Mouse (Mus musculus) limb, embryonic 15.5 days (tissue): ENCODE measurements at regions not wholly inside any gene's neighbourhood (a gene's known extent, or its start where the extent isn't known, plus 50 kb on each side); places are given as distances from the start of the nearest gene placed in this dataset.

Experiments
- ATAC-seq: fragments of 200-750 bp; cut with Nextera tagmentation; 2 replicates; pipeline ENCODE4 v1.8.0; 2017; ENCODE audit warnings: low read depth, moderate TSS enrichment; ENCODE audit not compliant: insufficient number of reproducible peaks, low FRiP score, low TSS enrichment
- H3K27ac ChIP-seq: fragments of 300-500 bp; sonication (generic); 2 replicates; pipeline ENCODE4 v1.5.1; 2015; ENCODE audit warnings: moderate library complexity, mild to moderate bottlenecking, inconsistent platforms
- H3K27me3 ChIP-seq: fragments of 300-500 bp; sonication (generic); 2 replicates; pipeline ENCODE4 v1.6.1; 2015; ENCODE audit warnings: inconsistent platforms
- H3K36me3 ChIP-seq: fragments of 300-500 bp; sonication (generic); 2 replicates; pipeline ENCODE4 v1.6.1; 2015; ENCODE audit warnings: inconsistent platforms
- H3K4me1 ChIP-seq: fragments of 300-500 bp; sonication (generic); 2 replicates; pipeline ENCODE4 v1.6.1; 2015; ENCODE audit warnings: inconsistent platforms
- H3K4me2 ChIP-seq: fragments of 300-500 bp; sonication (generic); 2 replicates; pipeline ENCODE4 v1.6.1; 2015; ENCODE audit warnings: mild to moderate bottlenecking, inconsistent platforms
- H3K4me3 ChIP-seq: fragments of 300-500 bp; sonication (generic); 2 replicates; pipeline ENCODE4 v1.5.1; 2015; ENCODE audit warnings: mild to moderate bottlenecking, inconsistent platforms
- H3K9ac ChIP-seq: fragments of 300-500 bp; sonication (generic); 2 replicates; pipeline ENCODE4 v1.6.1; 2015; ENCODE audit warnings: inconsistent platforms
- H3K9me3 ChIP-seq: fragments of 300-500 bp; sonication (generic); 2 replicates; pipeline ENCODE4 v1.6.1; 2016; ENCODE audit warnings: inconsistent platforms
- WGBS: fragments of 180-500 bp; shearing (Covaris S2); methylation state at CpG from one replicate; pipeline ENCODE4 v1.1.7; 2015; 5-methylcytosine and 5-hydroxymethylcytosine counted together

DNA sequence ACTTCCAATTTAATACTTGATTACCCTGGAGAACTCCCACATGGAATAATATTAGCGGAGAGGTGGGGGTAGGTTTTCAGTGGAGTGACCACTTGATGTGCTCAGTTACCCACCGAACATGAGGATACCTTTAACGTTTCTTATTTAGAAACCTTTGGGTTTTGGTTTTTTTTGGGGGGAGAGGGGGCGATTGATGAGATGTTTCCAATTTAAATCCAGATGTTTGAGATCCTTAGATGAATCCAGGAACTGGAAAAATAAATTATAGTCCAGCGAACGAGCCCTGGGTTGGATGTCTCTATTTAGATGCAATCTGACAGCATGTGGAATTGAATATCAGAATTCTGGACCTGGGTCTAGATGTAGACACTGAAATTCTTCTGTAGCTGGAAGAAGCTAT lies 393.4 kb downstream of the Cd83 start:
- WGBS: 53% methylated on average over 6 of the region's 6 CpGs
- Histone ChIP-seq H3K4me1 (peaks cover 15% of the 10 kb centered on the region), H3K9ac (no peak overlapping the region), H3K4me3 (no peak overlapping the region), H3K4me2 (no peak overlapping the region), H3K9me3 (no peaks in the 10 kb centered on the region), H3K36me3 (no peaks in the 10 kb centered on the region), H3K27ac (no peak overlapping the region), H3K27me3 (no peaks in the 10 kb centered on the region)
- no peak for ATAC-seq

GRCm38 (mm10) chr13:44180384-44180783 lies 395.8 kb downstream of the Cd83 start:
- Histone ChIP-seq H3K4me1 (peaks cover 9% of the 10 kb centered on the region; the same call in 1 of the 2 replicates), H3K4me3 (no peak overlapping the region), H3K9me3 (no peaks in the 10 kb centered on the region), H3K27ac (no peak overlapping the region), H3K4me2 (no peak overlapping the region), H3K27me3 (no peaks in the 10 kb centered on the region), H3K9ac (no peak overlapping the region), H3K36me3 (no peaks in the 10 kb centered on the region)
- 84% methylated on average over 3 of the region's 3 CpGs for WGBS
- no peak for ATAC-seq

DNA sequence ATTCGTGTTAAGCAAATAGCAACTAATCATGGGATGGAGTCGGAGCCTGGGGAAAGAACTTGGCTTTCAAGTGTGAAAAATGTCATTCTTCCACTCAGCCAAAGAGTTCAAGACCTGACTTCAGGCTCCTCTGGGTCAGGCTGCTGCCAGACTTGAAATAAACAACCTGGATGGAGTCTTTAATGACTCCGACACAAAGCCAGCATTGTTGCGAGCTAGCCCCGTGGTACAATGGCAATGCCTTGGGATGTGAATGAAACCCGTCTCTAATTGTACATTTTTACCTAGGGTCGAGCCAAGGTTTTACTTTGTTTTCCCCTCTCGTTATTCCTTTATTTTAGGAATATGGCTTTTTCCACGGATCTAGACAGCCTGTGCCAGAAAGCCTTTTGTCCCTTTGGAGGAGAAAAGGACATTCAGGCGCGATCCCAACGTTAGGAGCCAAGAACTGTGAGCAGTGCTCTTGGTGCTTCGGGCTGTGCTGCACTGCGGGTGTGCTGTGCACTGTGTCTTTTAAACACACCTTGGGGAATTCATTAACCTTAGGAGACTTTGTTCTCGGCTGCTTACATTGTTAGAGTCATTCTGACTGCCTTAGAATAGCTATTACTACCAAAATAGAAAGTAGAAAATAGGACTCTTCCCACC lies 398.1 kb downstream of the Cd83 start:
- ATAC-seq: no peak
- no peak overlapping the region for H3K9ac ChIP-seq
- WGBS: 33% methylated on average over 15 of the region's 15 CpGs
- no peak overlapping the region for H3K4me2 ChIP-seq
- H3K36me3 ChIP-seq: no peaks in the 10 kb centered on the region
- H3K4me1 ChIP-seq: 0 out of 2 replicates have a peak, but pooled peaks cover 3% of the 10 kb centered on the region
- no peaks in the 10 kb centered on the region for H3K27me3 ChIP-seq
- no peak overlapping the region for H3K27ac ChIP-seq
- H3K9me3 ChIP-seq: no peaks in the 10 kb centered on the region
- no peak overlapping the region for H3K4me3 ChIP-seq

DNA sequence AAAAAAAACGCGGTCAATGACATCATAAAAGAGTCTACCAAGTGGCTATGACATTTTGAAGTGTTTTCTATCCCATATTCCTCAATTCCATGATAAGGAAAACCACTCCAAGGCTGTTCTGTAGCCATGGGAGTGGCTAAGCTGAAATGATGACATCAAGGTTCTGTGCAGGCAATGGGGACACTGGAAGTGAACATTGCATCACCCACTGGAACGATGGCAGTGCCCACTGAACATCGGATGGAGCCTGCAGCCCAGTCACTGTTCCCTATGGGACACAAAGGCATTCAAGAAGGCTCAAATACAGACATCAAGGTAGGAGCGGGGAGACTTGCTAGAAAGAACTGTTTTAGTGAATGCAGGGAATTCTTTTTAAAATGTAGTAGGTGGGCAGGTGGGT lies 410.8 kb downstream of the Cd83 start:
- no peak overlapping the region for H3K9ac ChIP-seq
- no peaks in the 10 kb centered on the region; the same call in 1 of the 2 replicates for H3K4me1 ChIP-seq
- H3K4me2 ChIP-seq: no peak overlapping the region
- no peak overlapping the region for H3K27ac ChIP-seq
- no peaks in the 10 kb centered on the region for H3K36me3 ChIP-seq
- ATAC-seq: no peak
- no peak overlapping the region for H3K4me3 ChIP-seq
- 92% methylated on average over 5 of the region's 5 CpGs for WGBS
- no peaks in the 10 kb centered on the region; the same call in 1 of the 2 replicates for H3K27me3 ChIP-seq
- no peaks in the 10 kb centered on the region for H3K9me3 ChIP-seq

- Histone ChIP-seq H3K4me1 (peaks cover 25% of the 10 kb centered on the region), H3K36me3 (no peaks in the 10 kb centered on the region), H3K27ac (no peak overlapping the region), H3K9ac (no peak overlapping the region), H3K4me2 (no peak overlapping the region), H3K27me3 (0 out of 2 replicates have a peak, but pooled peaks cover 11% of the 10 kb centered on the region), H3K4me3 (no peak overlapping the region), H3K9me3 (no peaks in the 10 kb centered on the region)
- ATAC-seq: no peak
- WGBS: 85% methylated on average over 4 of the region's 4 CpGs
Observed at GRCm38 (mm10) chr13:44206042-44206441, 421.5 kb downstream of the Cd83 start.

GRCm38 (mm10) chr13:44206448-44206847 lies 421.9 kb downstream of the Cd83 start:
- 89% methylated on average over 4 of the region's 4 CpGs for WGBS
- H3K27ac ChIP-seq: no peak overlapping the region
- H3K4me2 ChIP-seq: no peak overlapping the region
- no peak for ATAC-seq
- H3K9ac ChIP-seq: no peak overlapping the region
- no peaks in the 10 kb centered on the region for H3K36me3 ChIP-seq
- no peak overlapping the region for H3K4me3 ChIP-seq
- 0 out of 2 replicates have a peak, but pooled peaks cover 8% of the 10 kb centered on the region for H3K27me3 ChIP-seq
- no peaks in the 10 kb centered on the region for H3K9me3 ChIP-seq
- H3K4me1 ChIP-seq: peaks cover 25% of the 10 kb centered on the region

DNA sequence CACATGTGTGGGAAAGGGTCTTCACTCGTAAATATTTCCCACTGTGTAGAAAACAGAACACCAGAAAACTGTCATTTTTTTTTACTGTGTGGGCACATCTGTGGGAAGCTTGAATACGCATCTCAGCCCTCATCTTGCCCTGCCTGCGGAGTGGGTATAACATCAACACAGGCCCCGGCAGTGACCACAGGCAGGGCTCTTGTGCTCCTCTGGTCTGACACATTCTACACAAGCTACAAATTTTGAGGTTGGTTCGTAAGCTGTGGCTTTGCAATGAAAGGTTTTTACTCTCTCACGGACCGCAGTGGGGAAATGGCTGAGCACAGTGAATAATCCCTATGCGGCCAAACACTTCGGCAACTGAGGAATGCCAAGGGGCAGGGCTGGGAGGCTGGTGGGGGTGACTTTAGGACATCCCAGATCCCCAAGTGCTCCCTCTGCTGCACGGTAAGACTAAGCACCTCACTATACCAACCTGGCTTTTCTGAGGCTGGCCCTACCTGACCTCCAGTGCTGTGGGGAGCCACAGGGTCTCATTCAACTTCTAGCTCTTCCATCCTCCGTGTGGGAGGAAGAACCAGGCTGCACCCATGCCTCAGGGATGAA lies 422.9 kb downstream of the Cd83 start:
- Histone ChIP-seq H3K27me3 (peaks cover 14% of the 10 kb centered on the region; the same call in 1 of the 2 replicates), H3K4me2 (no peak overlapping the region), H3K36me3 (no peaks in the 10 kb centered on the region), H3K9me3 (no peaks in the 10 kb centered on the region), H3K4me3 (no peak overlapping the region), H3K27ac (no peak overlapping the region), H3K4me1 (peaks cover 25% of the 10 kb centered on the region), H3K9ac (no peak overlapping the region)
- 56% methylated on average over 11 of the region's 11 CpGs for WGBS
- no peak for ATAC-seq

DNA sequence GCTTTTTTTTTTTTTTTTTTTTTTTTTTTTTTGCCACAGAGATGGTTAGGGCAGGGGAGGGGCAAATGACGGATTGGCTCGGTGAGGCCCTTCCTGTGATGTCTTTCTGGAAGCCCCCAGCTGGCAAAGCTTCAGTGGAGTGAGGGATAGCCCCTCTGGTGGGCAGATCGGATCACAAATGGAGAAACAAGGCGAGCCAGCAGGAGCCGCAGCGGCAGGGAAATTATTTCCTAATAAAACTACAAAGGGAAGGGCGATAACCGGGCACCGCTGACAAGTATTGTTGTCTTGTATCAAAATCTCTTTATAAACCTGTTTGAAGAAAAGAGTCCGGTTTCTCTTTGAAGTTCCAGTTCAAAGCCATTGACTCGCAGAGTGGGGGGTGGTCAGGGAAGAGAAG lies 424.5 kb downstream of the Cd83 start:
- Histone ChIP-seq H3K27ac (no peak overlapping the region), H3K9ac (no peak overlapping the region), H3K4me3 (no peak overlapping the region), H3K4me2 (no peak overlapping the region), H3K36me3 (no peaks in the 10 kb centered on the region), H3K27me3 (peaks cover 14% of the 10 kb centered on the region; the same call in 1 of the 2 replicates), H3K9me3 (no peaks in the 10 kb centered on the region), H3K4me1 (peaks cover 28% of the 10 kb centered on the region)
- WGBS: 16% methylated on average over 11 of the region's 11 CpGs
- ATAC-seq: no peak

- Histone ChIP-seq H3K27ac (no peak overlapping the region), H3K27me3 (peaks cover 14% of the 10 kb centered on the region; the same call in 1 of the 2 replicates), H3K4me3 (no peak overlapping the region), H3K36me3 (no peaks in the 10 kb centered on the region), H3K9ac (no peak overlapping the region), H3K4me2 (no peak overlapping the region), H3K4me1 (peaks cover 28% of the 10 kb centered on the region), H3K9me3 (no peaks in the 10 kb centered on the region)
- no peak for ATAC-seq
- WGBS: 50% methylated on average over 6 of the region's 6 CpGs
Observed at GRCm38 (mm10) chr13:44210123-44210522, 425.5 kb downstream of the Cd83 start.

GRCm38 (mm10) chr13:44212356-44212755 lies 427.8 kb downstream of the Cd83 start:
- Histone ChIP-seq H3K4me2 (no peak overlapping the region), H3K4me1 (peaks cover 28% of the 10 kb centered on the region), H3K9me3 (no peaks in the 10 kb centered on the region), H3K4me3 (no peak overlapping the region), H3K27me3 (peaks cover 14% of the 10 kb centered on the region; the same call in 1 of the 2 replicates), H3K36me3 (no peaks in the 10 kb centered on the region), H3K27ac (no peak overlapping the region), H3K9ac (no peak overlapping the region)
- 76% methylated on average over 4 of the region's 4 CpGs for WGBS
- no peak for ATAC-seq

DNA sequence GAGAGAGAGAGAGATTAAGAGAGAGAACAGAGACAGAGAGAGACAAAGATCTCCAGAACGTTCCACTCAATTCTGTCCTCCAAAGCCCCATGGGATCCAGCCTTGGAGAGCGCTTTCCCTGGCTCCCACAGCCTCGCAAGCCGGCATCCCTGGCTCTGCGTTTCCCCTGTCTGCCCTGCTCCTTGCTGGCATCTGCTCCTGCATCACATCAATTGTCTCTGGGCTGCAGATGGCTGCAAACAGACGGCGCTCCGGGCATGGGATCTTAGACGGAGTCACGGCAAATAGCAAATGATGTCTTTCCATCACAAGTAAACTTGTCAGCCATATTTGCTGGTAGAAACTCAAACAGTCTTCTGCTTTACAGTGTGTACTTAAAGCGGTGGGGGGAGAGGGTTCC lies 428.4 kb downstream of the Cd83 start:
- no peak for ATAC-seq
- Histone ChIP-seq H3K4me3 (no peak overlapping the region), H3K4me1 (peaks cover 22% of the 10 kb centered on the region), H3K9me3 (no peaks in the 10 kb centered on the region), H3K27me3 (peaks cover 14% of the 10 kb centered on the region; the same call in 1 of the 2 replicates), H3K4me2 (no peak overlapping the region), H3K27ac (no peak overlapping the region), H3K36me3 (no peaks in the 10 kb centered on the region), H3K9ac (no peak overlapping the region)
- 48% methylated on average over 11 of the region's 11 CpGs for WGBS

- WGBS: 50% methylated on average over 8 of the region's 8 CpGs
- Histone ChIP-seq H3K9ac (no peak overlapping the region), H3K27ac (no peak overlapping the region), H3K36me3 (no peaks in the 10 kb centered on the region), H3K27me3 (0 out of 2 replicates have a peak, but pooled peaks cover 4% of the 10 kb centered on the region), H3K9me3 (no peaks in the 10 kb centered on the region), H3K4me1 (peaks cover 3% of the 10 kb centered on the region; the same call in 1 of the 2 replicates), H3K4me3 (no peak overlapping the region), H3K4me2 (no peak overlapping the region)
- ATAC-seq: no peak
Observed at GRCm38 (mm10) chr13:44218266-44218665, 433.7 kb downstream of the Cd83 start.
